Mouse (Mus musculus) cerebellum, adult 2 months (tissue): ENCODE results near the gene Uvrag.

Experiments used
- CTCF ChIP-seq: fragments of 200-500 bp; IDR thresholded peaks from 2 replicates; pipeline ENCODE4 v1.5.1; 2011; ENCODE audit warnings: low read depth, mild to moderate bottlenecking, control low read depth, low read length, moderate library complexity, borderline replicate concordance; ENCODE audit not compliant: insufficient read depth
- POLR2A ChIP-seq: fragments of 200-500 bp; IDR thresholded peaks from 2 replicates; pipeline ENCODE4 v1.6.1; 2011; ENCODE audit warnings: low read length, control low read depth, borderline replicate concordance; ENCODE audit not compliant: insufficient read depth

DNA sequence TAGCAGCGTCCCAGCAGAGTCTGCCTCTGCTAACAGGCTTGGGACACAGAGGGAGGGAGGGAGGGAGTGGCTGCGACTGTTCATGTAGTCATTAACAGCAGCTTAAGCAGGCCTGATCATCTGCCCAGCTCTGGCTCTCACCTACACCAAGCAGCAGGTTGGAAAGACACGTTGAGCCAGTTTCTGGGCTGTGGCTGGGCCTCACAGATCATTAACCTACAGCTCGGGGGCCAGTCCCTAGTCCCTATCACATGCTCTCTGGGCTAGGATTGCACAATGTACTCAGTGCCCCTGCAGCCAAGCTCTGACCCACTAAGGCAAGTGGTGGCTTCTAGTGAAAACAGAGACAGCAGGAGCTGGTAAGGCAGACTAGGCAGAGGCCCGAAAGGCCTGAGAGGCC is 27.0 kb upstream of the Uvrag start:
- TF ChIP-seq CTCF (no peak), POLR2A (no peak)
